Mouse (Mus musculus) heart, postnatal 14 days (tissue): ENCODE measurements at regions not wholly inside any gene's neighbourhood (a gene's known extent, or its start where the extent isn't known, plus 50 kb on each side); places are given as distances from the start of the nearest gene placed in this dataset.

ENCODE experiments used
- DNase-seq, 2 experiments: peaks; one replicate each; pipeline ENCODE4 v3.0.0; 2021 to 2022
- intact Hi-C: fragments of 180-260 bp; cut with DNase I; formaldehyde crosslinking; loops from one replicate; pipeline ENCODE4 v1.15.1; 2025

DNA sequence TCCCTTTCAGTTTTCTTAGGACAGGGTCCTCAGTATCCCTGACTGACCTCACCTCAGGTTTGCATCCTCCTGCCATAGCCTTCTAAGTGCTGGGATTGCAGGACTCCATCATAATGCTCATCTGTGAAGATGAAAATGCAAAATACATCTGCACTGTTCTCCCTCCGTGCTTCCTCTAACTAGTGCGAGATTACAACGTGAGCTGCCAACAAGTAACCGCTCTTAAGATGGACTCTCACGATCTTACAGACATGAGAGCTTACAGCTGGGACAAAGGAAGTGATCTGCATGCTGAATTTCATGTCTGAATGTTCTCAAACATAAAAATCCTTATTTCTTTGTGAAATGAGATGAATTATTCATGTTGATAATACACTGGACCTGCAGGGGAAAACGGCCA, 86.1 kb upstream of the Zc3h12c start:
- intact Hi-C loops = no loop called here
- no peak for DNase-seq

DNA sequence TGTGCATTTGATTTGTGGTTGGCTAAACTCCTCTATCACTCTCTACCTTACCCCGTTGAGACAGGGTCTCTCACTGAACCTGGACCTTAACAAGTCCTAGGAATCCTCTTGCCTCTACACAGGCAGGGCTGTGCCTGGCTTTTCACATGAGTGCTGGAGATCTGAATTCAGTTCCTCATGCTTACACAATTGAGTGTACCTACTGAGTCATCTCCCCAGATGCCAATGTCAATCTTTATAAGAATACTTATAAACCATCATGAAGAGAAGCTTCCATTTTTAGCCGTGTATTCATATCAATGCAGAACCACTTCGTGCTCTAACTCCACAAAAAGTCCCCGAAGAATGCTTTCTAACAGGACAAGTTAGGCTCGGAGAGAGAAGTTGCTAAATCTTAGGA, 83.1 kb upstream of the Zc3h12c start:
- no peak for DNase-seq

DNA sequence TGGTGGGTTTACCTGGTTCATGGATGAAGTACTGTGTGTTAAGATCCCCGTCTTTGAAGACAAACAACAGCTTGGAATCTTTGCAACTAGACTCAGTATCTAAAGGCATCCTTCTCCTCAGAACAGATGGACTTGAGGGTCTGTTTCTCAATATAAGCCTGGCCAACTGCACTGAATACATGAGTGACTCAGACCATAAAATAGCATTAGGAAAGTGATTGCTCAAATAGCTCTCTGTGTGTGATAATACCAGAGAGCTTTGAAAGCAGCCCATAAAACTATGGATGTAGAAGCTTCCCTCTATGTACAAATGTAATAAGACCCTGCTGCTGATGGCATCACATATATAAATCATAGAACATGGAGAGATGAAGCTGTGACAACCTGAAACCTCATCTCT, 78.3 kb upstream of the Zc3h12c start:
- intact Hi-C loops = no loop called here
- no peak for DNase-seq

More for the DNA sequence above, 83.1 kb upstream of the Zc3h12c start:
- intact Hi-C loops = no loop called here

DNA sequence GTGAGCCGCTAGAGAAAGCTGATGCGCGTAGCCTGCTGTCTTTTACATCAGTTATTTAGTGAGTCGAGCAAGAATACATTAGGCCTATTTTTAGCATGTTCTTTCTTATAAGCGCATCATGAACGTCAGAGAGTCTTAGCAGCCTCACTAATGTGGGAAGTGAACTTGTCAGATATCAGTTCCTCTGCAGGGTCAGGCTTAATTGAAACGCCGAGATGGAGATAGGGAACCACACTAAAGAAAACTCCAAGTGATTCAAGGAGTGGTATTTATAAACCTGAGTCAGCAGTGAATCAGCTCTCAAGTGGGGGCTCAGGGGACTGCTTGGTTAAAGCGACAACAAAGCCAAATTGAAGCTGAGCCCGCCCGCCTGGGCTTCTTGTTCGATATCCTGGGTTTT, 75.7 kb upstream of the Zc3h12c start:
- intact Hi-C loops = no loop called here
- DNase-seq = no peak

DNA sequence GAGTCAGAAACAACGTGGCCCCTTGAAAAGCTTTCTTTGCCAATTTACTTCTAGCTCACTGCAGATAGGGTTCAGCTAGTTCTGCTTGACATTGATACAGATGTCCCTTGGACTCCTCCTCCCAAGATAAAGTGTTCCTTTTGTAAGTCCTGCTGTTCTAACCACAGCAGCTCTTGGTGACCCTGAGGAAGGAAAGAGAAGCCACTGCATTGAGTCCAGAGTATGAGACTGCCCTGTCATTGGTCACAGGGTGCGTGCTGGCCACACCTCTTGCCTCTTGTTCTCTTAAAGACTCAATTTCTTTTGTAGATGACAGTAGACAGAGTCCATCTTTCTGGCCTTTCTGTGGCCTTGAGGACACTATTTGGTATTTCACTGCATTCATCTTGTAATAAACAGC, 74.7 kb upstream of the Zc3h12c start:
- DNase-seq = no peak

DNA sequence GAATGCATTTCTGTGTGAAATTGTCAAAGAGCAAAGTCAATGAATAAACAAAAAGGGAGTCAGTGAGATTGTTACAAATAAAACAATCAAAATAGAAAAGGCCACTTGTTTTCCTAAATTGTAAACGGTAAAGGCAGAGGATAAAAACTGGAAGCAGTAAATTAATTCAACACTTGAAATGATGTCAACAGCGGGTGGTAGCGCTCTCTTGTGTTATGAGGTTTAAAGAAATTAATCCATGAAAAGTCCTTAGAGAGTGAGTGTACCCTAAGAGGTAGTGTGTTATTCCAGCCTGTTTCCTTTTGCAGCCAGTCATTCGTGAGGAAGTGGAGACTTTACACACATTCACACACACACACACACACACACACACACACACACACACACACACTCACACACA, 73.2 kb upstream of the Zc3h12c start:
- intact Hi-C loops = no loop called here

More for the DNA sequence above, 74.7 kb upstream of the Zc3h12c start:
- intact Hi-C loops = no loop called here

GRCm38 (mm10) chr9:52240585-52241320, 72.4 kb upstream of the Zc3h12c start:
- intact Hi-C loops = no loop called here
- no peak for DNase-seq

More for the DNA sequence above, 73.2 kb upstream of the Zc3h12c start:
- DNase-seq = no peak

DNA sequence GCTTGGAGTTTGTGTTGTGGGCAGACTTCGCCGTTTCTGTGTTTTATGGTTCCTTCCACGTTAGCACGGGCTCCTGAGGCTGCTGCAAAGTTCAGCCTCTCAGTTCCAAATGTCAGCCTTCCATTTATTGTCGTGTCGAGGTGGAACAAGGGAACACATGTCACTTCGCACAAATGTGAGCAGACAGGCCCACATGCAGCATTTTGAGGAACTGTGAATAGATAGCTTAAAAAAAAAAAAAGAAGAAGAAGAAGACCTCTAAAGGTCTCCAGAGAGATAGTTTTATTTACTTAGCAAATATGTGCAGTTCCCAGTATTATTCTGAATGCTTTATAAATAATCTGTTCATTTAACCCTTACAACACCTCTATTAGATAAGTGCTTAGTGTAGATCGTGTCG, 66.4 kb upstream of the Zc3h12c start:
- no peak for DNase-seq
- intact Hi-C loops = no loop called here

GRCm38 (mm10) chr9:52229589-52229988, 61.2 kb upstream of the Zc3h12c start:
- DNase-seq = no peak
- intact Hi-C loops = no loop called here

DNA sequence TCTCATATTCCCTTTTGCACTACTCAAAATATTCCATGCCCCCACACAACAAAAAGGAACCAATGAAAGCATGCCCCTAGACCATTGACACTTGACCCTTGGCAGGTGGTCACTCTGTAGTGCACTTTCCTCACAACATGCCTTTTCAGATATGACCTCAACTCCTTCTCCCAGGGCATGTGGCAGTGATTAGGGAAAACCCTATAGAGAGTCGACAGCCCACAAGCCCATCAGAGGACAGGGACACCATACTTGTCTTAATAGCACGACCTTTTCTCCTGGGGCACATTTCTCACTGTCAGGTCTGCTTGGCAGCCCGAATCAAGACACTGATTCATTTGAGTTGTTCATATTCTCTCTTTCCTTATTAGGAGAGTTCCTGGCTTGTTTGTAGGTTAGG, 57.3 kb upstream of the Zc3h12c start:
- intact Hi-C loops = no loop called here
- no peak for DNase-seq

GRCm38 (mm10) chr9:52223509-52224113, 55.2 kb upstream of the Zc3h12c start:
- intact Hi-C loops = no loop called here
- no peak for DNase-seq
